Mouse (Mus musculus) hindbrain, embryonic 15.5 days (tissue): Measurements from ENCODE around the gene Sbk3. TPM values are rescaled to one million over a fixed set of nuclear protein-coding genes. Genes with fewer than 3 reads are reported as not detected.

Experiments
- ATAC-seq: fragments of 200-750 bp; cut with Nextera tagmentation; 2 replicates; pipeline ENCODE4 v1.8.0; 2017; ENCODE audit warnings: low read depth, moderate number of reproducible peaks, moderate TSS enrichment; ENCODE audit not compliant: low FRiP score
- H3K27ac ChIP-seq: fragments of 300-500 bp; sonication (generic); replicated peaks from 2 replicates; pipeline ENCODE4 v1.5.1; 2015; ENCODE audit warnings: mild to moderate bottlenecking, inconsistent platforms
- H3K27me3 ChIP-seq: fragments of 300-500 bp; sonication (generic); 2 replicates; pipeline ENCODE4 v1.6.1; 2015; ENCODE audit warnings: control low read depth, inconsistent platforms
- H3K36me3 ChIP-seq: fragments of 300-500 bp; sonication (generic); 2 replicates; pipeline ENCODE4 v1.6.1; 2015; ENCODE audit warnings: control low read depth, inconsistent platforms
- H3K4me1 ChIP-seq: fragments of 300-500 bp; sonication (generic); replicated peaks from 2 replicates; pipeline ENCODE4 v1.6.1; 2015; ENCODE audit warnings: control low read depth, inconsistent platforms
- H3K4me2 ChIP-seq: fragments of 300-500 bp; sonication (generic); 2 replicates; pipeline ENCODE4 v1.6.1; 2015; ENCODE audit warnings: moderate library complexity, mild to moderate bottlenecking, inconsistent platforms
- H3K4me3 ChIP-seq: fragments of 300-500 bp; sonication (generic); 2 replicates; pipeline ENCODE4 v1.5.1; 2015; ENCODE audit warnings: mild to moderate bottlenecking, inconsistent platforms
- H3K9ac ChIP-seq: fragments of 300-500 bp; sonication (generic); 2 replicates; pipeline ENCODE4 v1.6.1; 2015; ENCODE audit warnings: inconsistent platforms
- H3K9me3 ChIP-seq: fragments of 300-500 bp; sonication (generic); 2 replicates; pipeline ENCODE4 v1.6.1; 2016; ENCODE audit warnings: control low read depth, inconsistent platforms
- WGBS: fragments of 180-500 bp; shearing (Covaris S2); methylation state at CpG from one replicate; pipeline ENCODE4 v1.1.7; 2015; 5-methylcytosine and 5-hydroxymethylcytosine counted together
- polyA plus RNA-seq: library from polyadenylated mRNA; unstranded; fragments of >200 nt; fragmentation: Nextera tagmentation; extraction: Ambion mirVana; gene quantifications from 2 replicates; pipeline ENCODE4 v1.2.1, GENCODE M21; 2015

Sbk3 gene
- polyA plus RNA-seq, 1 experiment from 2014 or later: 0.49 TPM

DNA sequence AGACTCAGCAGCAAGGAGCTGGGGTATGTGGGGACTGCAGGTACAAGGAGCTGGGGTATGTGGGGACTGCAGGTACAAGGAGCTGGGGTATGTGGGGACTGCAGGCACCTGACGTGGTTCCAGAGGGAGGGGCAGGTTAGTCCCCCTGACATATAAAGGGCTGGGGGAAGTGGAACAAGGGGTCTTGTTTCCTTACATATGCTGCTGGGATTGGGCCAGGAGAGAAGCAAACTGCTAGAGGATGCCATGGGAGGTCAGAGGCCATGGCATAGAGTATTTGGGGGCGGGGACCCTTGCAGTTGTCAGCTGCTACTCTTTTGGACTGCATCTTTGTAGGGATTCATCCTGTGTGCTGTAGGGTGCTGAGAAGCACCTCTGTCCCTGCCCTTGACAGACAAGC is 53.5 kb downstream of the Sbk3 start:
- Histone ChIP-seq H3K27me3 (no peaks in the 10 kb centered on the region), H3K4me3 (no peak overlapping the region), H3K9me3 (no peaks in the 10 kb centered on the region), H3K4me2 (no peak overlapping the region), H3K36me3 (peaks cover 23% of the 10 kb centered on the region; the same call in 1 of the 2 replicates), H3K27ac (peak overlapping the region; percentile 99; the same call in 1 of the 2 replicates), H3K4me1 (peaks cover 33% of the 10 kb centered on the region), H3K9ac (no peak overlapping the region)
- 93% methylated on average over 2 of the region's 2 CpGs for WGBS
- ATAC-seq: no peak

DNA sequence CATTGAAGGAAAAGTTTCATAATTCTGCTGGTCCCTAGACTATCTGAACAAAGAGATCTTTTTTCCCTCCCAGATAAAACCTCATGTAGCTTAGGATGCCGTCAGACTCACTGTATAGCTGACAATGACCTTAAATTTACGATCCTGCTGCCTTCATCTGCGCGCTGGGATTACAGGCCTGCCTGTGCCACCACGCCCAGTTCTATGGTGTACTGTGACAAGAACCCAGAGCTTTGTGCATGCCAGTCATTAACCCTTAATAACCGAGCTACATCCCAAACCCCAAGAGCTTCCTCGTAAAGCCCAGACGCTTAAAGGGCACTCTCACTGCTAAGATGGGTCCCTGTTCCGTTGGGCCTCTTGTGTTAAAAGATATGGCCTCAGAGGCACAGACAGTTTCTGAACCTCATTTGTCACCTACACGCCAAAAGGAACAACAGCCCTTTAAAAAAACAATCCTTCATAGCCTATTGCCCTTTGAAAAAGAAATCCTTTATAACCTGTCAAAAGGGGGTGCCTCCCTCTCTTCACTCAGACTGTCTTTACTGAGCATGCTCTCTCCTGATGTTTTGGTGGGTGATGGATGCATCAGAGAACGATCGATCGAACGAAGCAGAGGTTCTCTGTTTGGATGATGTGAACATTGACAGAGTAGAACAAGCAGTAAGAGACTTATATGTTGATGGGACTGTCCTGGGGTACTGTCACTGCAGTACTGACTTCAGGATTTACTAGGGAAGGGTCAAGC is 55.1 kb downstream of the Sbk3 start:
- Histone ChIP-seq H3K4me2 (peak overlapping the region; percentile 85), H3K27ac (peak overlapping the region; percentile 99), H3K27me3 (no peaks in the 10 kb centered on the region), H3K4me1 (peaks cover 18% of the 10 kb centered on the region), H3K9me3 (no peaks in the 10 kb centered on the region), H3K4me3 (peak overlapping the region; percentile 67), H3K9ac (peak overlapping the region; percentile 71), H3K36me3 (peaks cover 23% of the 10 kb centered on the region; the same call in 1 of the 2 replicates)
- peak; percentile 24 for ATAC-seq
- WGBS: 9% methylated on average over 14 of the region's 14 CpGs

Other genes with a start within 250 kb of the Sbk3 start
- 0.12 and 0.27 TPM in 2 replicates for gene Tmem150b, start 245.9 kb downstream of the Sbk3 start, polyA plus RNA-seq
- 57.4 and 61.8 TPM in 2 replicates for gene Kmt5c, start 231.1 kb downstream of the Sbk3 start, polyA plus RNA-seq
- 24.1 and 28.1 TPM in 2 replicates for gene Cox6b2, start 218.1 kb downstream of the Sbk3 start, polyA plus RNA-seq
- not detected in 2 replicates for gene Fam71e2, start 199.9 kb downstream of the Sbk3 start, polyA plus RNA-seq
- 0.87 and 1.1 TPM in 2 replicates for gene Il11, start 188.3 kb downstream of the Sbk3 start, polyA plus RNA-seq
- not detected in 2 replicates for gene Tmem190, start 188.2 kb downstream of the Sbk3 start, polyA plus RNA-seq
- gene Tmem238, start 181.5 kb downstream of the Sbk3 start, polyA plus RNA-seq: 5.9 and 6.3 TPM in 2 replicates
- 212 and 228 TPM in 2 replicates for gene Rpl28, start 178.3 kb downstream of the Sbk3 start, polyA plus RNA-seq
- 269 and 295 TPM in 2 replicates for gene Ube2s, start 158.6 kb downstream of the Sbk3 start, polyA plus RNA-seq
- 10.8 and 12.8 TPM in 2 replicates for gene Shisa7, start 126.5 kb downstream of the Sbk3 start, polyA plus RNA-seq
- 3.2 and 4.1 TPM in 2 replicates for gene Isoc2b, start 100.9 kb downstream of the Sbk3 start, polyA plus RNA-seq
- 0.75 and 0.77 TPM in 2 replicates for gene Isoc2a, start 94.0 kb downstream of the Sbk3 start, polyA plus RNA-seq
- 0.45 and 0.47 TPM in 2 replicates for gene Gm36210, start 64.7 kb downstream of the Sbk3 start, polyA plus RNA-seq
- 3.5 and 4.2 TPM in 2 replicates for gene Zfp628, start 56.0 kb downstream of the Sbk3 start, polyA plus RNA-seq
- 35.3 and 35.8 TPM in 2 replicates for gene Nat14, start 49.1 kb downstream of the Sbk3 start, polyA plus RNA-seq
- gene Ssc5d, start 45.4 kb downstream of the Sbk3 start, polyA plus RNA-seq: 1.2 and 1.3 TPM in 2 replicates
- 0.12 and 0.18 TPM in 2 replicates for gene Sbk2, start 6.8 kb downstream of the Sbk3 start, polyA plus RNA-seq
- gene Zfp579, start 25.0 kb upstream of the Sbk3 start, polyA plus RNA-seq: 60.3 and 66.8 TPM in 2 replicates
- 8.1 and 9.2 TPM in 2 replicates for gene Zfp524, start 43.2 kb upstream of the Sbk3 start, polyA plus RNA-seq
- 41.9 and 44.6 TPM in 2 replicates for gene Fiz1, start 43.5 kb upstream of the Sbk3 start, polyA plus RNA-seq
- gene Gm44973, start 44.3 kb upstream of the Sbk3 start, polyA plus RNA-seq: 1.2 TPM in 1 of 2 replicates, not detected in the other
- gene Zfp865, start 49.2 kb upstream of the Sbk3 start, polyA plus RNA-seq: 6.0 and 7.5 TPM in 2 replicates
- gene Ccdc106, start 49.4 kb upstream of the Sbk3 start, polyA plus RNA-seq: 58.8 and 65.2 TPM in 2 replicates
- gene 4632433K11Rik, start 63.0 kb upstream of the Sbk3 start, polyA plus RNA-seq: not detected in 2 replicates
- 7.8 and 9.3 TPM in 2 replicates for gene Zfp784, start 67.3 kb upstream of the Sbk3 start, polyA plus RNA-seq
- 90.6 and 113 TPM in 2 replicates for gene Zfp580, start 80.4 kb upstream of the Sbk3 start, polyA plus RNA-seq
- 99.8 and 101 TPM in 2 replicates for gene U2af2, start 91.0 kb upstream of the Sbk3 start, polyA plus RNA-seq
- 105 and 118 TPM in 2 replicates for gene Epn1, start 109.1 kb upstream of the Sbk3 start, polyA plus RNA-seq
- not detected in 2 replicates for gene Rfpl4, start 145.8 kb upstream of the Sbk3 start, polyA plus RNA-seq
- 0.31 and 1.0 TPM in 2 replicates for gene Rasl2-9, start 154.8 kb upstream of the Sbk3 start, polyA plus RNA-seq
- not detected in 2 replicates for gene Vmn1r55, start 178.5 kb upstream of the Sbk3 start, polyA plus RNA-seq
- not detected in 2 replicates for gene Vmn1r56, start 225.6 kb upstream of the Sbk3 start, polyA plus RNA-seq
- not detected in 2 replicates for gene Vmn1r57, start 247.3 kb upstream of the Sbk3 start, polyA plus RNA-seq